Mouse (Mus musculus) stomach, postnatal 0 days (tissue): Measurements from ENCODE around the gene Gm47289. TPM values are rescaled to one million over a fixed set of nuclear protein-coding genes. Genes with fewer than 3 reads are reported as not detected.
A peak's percentile ranks its signal among the peaks of the same experiment; 100 is the strongest.

Experiments used
- ATAC-seq: fragments of 200-750 bp; cut with Nextera tagmentation; 2 replicates; pipeline ENCODE4 v1.8.0; 2017; ENCODE audit not compliant: low FRiP score, low TSS enrichment
- DNase-seq: peaks from one replicate; pipeline ENCODE4 v3.0.0-alpha.2; 2016; ENCODE audit warnings: low spot score
- H3K27ac ChIP-seq: fragments of 300-500 bp; sonication (generic); replicated peaks from 2 replicates; pipeline ENCODE4 v1.5.1; 2014; ENCODE audit warnings: mild to moderate bottlenecking, control low read depth
- H3K27me3 ChIP-seq: fragments of 300-500 bp; sonication (generic); 2 replicates; pipeline ENCODE4 v1.6.1; 2014; ENCODE audit warnings: low read length; ENCODE audit not compliant: control insufficient read depth, insufficient read depth
- H3K36me3 ChIP-seq: fragments of 300-500 bp; sonication (generic); 2 replicates; pipeline ENCODE4 v1.6.1; 2014; ENCODE audit warnings: low read length, mixed read lengths; ENCODE audit not compliant: control insufficient read depth, insufficient read depth
- H3K4me1 ChIP-seq: fragments of 300-500 bp; sonication (generic); replicated peaks from 2 replicates; pipeline ENCODE4 v1.6.1; 2014; ENCODE audit warnings: antibody characterized with exemption; ENCODE audit not compliant: control insufficient read depth, insufficient read depth
- H3K4me2 ChIP-seq: fragments of 300-500 bp; sonication (generic); replicated peaks from 2 replicates; pipeline ENCODE4 v1.6.1; 2014; ENCODE audit warnings: low read depth, mild to moderate bottlenecking, control low read depth, moderate library complexity
- H3K4me3 ChIP-seq: fragments of 300-500 bp; sonication (generic); 2 replicates; pipeline ENCODE4 v1.5.1; 2014; ENCODE audit warnings: low read depth, low read length, control low read depth
- H3K9ac ChIP-seq: fragments of 300-500 bp; sonication (generic); 2 replicates; pipeline ENCODE4 v1.6.1; 2014; ENCODE audit warnings: mild to moderate bottlenecking, low read length, control low read depth, mixed read lengths
- H3K9me3 ChIP-seq: fragments of 300-500 bp; sonication (generic); 2 replicates; pipeline ENCODE4 v1.6.1; 2016; ENCODE audit warnings: low read length; ENCODE audit not compliant: control insufficient read depth
- CTCF ChIP-seq: IDR thresholded peaks from 2 replicates; pipeline ENCODE4 v1.5.1; 2016; ENCODE audit warnings: antibody characterized with exemption, low read depth, mild to moderate bottlenecking, moderate library complexity
- EP300 ChIP-seq: optimal IDR thresholded peaks from 2 replicates; pipeline ENCODE3; 2016; ENCODE audit warnings: antibody characterized with exemption
- WGBS: fragments of 180-500 bp; shearing (Covaris S2); extraction: QIAGEN DNeasy Blood & Tissue Kit; methylation state at CpG from one replicate; pipeline ENCODE4 v1.1.7; 2014; 5-methylcytosine and 5-hydroxymethylcytosine counted together
- polyA plus RNA-seq: library from polyadenylated mRNA; unstranded; fragments of >200 nt; fragmentation: Nextera tagmentation; extraction: Ambion mirVana; gene quantifications from 2 replicates; pipeline ENCODE4 v1.2.1, GENCODE M21; 2015

Gene Gm47289
- polyA plus RNA-seq, 1 experiment from 2014 or later, result not detected

GRCm38 (mm10) chr9:119167608-119168007 lies 8.6 kb downstream of the Gm47289 start:
- no peak overlapping the region for H3K4me2 ChIP-seq
- no peaks in the 10 kb centered on the region for H3K9me3 ChIP-seq
- no peak overlapping the region for H3K27ac ChIP-seq
- ATAC-seq, result no peak
- H3K4me1 ChIP-seq, result no peaks in the 10 kb centered on the region
- 72% methylated on average over 2 of the region's 2 CpGs for WGBS
- TF ChIP-seq EP300 (no peak), CTCF (no peak)
- no peak overlapping the region for H3K4me3 ChIP-seq
- DNase-seq, result no peak
- no peak overlapping the region for H3K9ac ChIP-seq
- H3K36me3 ChIP-seq, result no peaks in the 10 kb centered on the region
- no peaks in the 10 kb centered on the region for H3K27me3 ChIP-seq

- H3K4me2 ChIP-seq, result no peak overlapping the region
- H3K4me1 ChIP-seq, result no peaks in the 10 kb centered on the region
- DNase-seq (no peak), ATAC-seq (no peak)
- no peak overlapping the region for H3K27ac ChIP-seq
- no peaks in the 10 kb centered on the region; the same call in 1 of the 2 replicates for H3K27me3 ChIP-seq
- WGBS, result 86% methylated on average over 11 of the region's 11 CpGs
- H3K9ac ChIP-seq, result no peak overlapping the region
- no peaks in the 10 kb centered on the region for H3K36me3 ChIP-seq
- TF ChIP-seq EP300, result no peak
- no peak overlapping the region for H3K4me3 ChIP-seq
- no peaks in the 10 kb centered on the region for H3K9me3 ChIP-seq
Measured at GRCm38 (mm10) chr9:119179292-119179691, 20.3 kb downstream of the Gm47289 start.

- Histone ChIP-seq H3K4me2 (no peak overlapping the region), H3K36me3 (no peaks in the 10 kb centered on the region), H3K27ac (no peak overlapping the region), H3K4me3 (no peak overlapping the region), H3K9me3 (no peaks in the 10 kb centered on the region), H3K4me1 (no peaks in the 10 kb centered on the region), H3K9ac (no peak overlapping the region), H3K27me3 (no peaks in the 10 kb centered on the region)
- TF ChIP-seq EP300 (no peak), CTCF (no peak)
- ATAC-seq, result peak; percentile 38; the same call in 1 of the 2 replicates
- DNase-seq, result no peak
- WGBS, result 7% methylated on average over 3 of the region's 3 CpGs
Measured at GRCm38 (mm10) chr9:119181241-119181728, 22.3 kb downstream of the Gm47289 start.

GRCm38 (mm10) chr9:119192202-119192990 lies 33.4 kb downstream of the Gm47289 start:
- peak; percentile 81 for TF ChIP-seq CTCF
- TF ChIP-seq EP300, result no peak
- ATAC-seq (peak; percentile 82), DNase-seq (peak; percentile 81)
- Histone ChIP-seq H3K9me3 (no peaks in the 10 kb centered on the region), H3K27me3 (no peaks in the 10 kb centered on the region), H3K9ac (no peak overlapping the region), H3K4me3 (no peak overlapping the region), H3K36me3 (no peaks in the 10 kb centered on the region), H3K4me2 (no peak overlapping the region), H3K27ac (no peak overlapping the region), H3K4me1 (no peaks in the 10 kb centered on the region)
- 31% methylated on average over 10 of the region's 11 CpGs for WGBS

DNA sequence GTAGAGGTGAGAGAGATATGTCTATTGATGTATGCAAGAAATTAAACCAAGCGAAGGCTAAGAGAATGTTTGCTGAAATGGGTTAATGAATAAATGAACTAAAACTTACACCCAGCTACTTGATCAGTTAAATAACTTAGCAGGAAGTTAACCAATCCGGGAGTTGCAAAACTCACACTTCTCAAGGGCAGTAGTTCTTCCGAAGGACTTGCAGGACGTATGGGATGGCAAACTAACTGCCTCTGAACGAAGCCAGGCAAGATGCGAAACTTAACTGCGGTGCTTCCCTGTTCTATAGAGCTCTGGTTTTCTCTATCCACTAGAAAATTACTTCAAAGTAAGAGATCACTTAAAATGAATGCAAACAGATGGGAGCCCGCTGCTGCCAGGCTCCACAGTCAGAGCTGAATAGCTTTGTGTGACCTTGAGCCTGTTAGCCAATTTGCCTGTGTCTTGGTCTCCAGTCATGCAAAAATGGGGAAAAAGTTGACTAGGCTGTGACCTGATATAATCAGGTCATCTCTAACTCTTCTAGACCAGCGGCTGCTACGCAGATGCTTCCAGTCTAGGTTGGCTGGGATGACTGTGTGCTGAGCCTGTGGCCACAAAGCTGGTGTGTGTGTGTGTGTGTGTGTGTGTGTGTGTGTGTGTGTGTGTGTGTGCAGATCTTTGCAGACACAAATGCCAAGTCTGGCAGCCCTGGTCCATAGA lies 40.3 kb downstream of the Gm47289 start:
- DNase-seq (no peak), ATAC-seq (no peak)
- TF ChIP-seq EP300, result no peak
- TF ChIP-seq CTCF, result no peak
- H3K27ac ChIP-seq, result no peak overlapping the region
- H3K27me3 ChIP-seq, result no peaks in the 10 kb centered on the region
- no peak overlapping the region for H3K9ac ChIP-seq
- no peaks in the 10 kb centered on the region for H3K4me1 ChIP-seq
- H3K4me3 ChIP-seq, result no peak overlapping the region
- H3K36me3 ChIP-seq, result no peaks in the 10 kb centered on the region
- H3K4me2 ChIP-seq, result no peak overlapping the region
- H3K9me3 ChIP-seq, result no peaks in the 10 kb centered on the region
- WGBS, result 83% methylated on average over 10 of the region's 10 CpGs

DNA sequence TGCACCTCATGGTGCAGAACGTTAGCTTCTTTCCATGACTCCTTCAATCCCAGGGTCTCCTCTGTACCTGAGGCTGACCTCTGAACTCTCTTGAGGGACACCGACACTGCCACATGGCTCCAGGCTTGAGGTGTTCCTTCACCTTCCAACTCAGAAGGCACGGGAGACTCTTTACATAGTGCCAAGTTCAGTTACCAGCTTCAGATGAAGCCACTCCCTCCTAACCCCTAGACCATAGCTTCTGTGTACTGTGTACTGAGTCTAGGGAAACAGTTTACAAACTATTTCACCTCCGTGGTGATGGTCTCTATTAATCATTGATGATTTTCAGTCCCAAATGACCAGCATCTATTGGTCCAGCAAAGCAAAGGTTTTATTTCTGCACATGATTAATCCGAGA lies 42.7 kb downstream of the Gm47289 start:
- no peak for ATAC-seq
- TF ChIP-seq EP300, result no peak

More for the DNA sequence above, 42.7 kb downstream of the Gm47289 start:
- Histone ChIP-seq H3K36me3 (no peaks in the 10 kb centered on the region), H3K9me3 (no peaks in the 10 kb centered on the region), H3K27ac (no peak overlapping the region), H3K4me3 (no peak overlapping the region), H3K4me2 (no peak overlapping the region), H3K4me1 (no peaks in the 10 kb centered on the region), H3K9ac (no peak overlapping the region), H3K27me3 (no peaks in the 10 kb centered on the region)
- 80% methylated on average over 5 of the region's 5 CpGs for WGBS
- DNase-seq, result no peak
